Mouse (Mus musculus): ENCODE results near the gene Slit3.

- TF ChIP-seq GATA1 (IDR thresholded peaks at IDR 0.05; ENCODE audit: low read length) (no peak), TAL1 (IDR thresholded peaks at IDR 0.05; ENCODE audit: low read length) (no peak)
These were observed 154.3 kb downstream of the Slit3 start for GRCm38 (mm10) chr11:35275300-35275699.
